Mouse (Mus musculus) gastrocnemius, postnatal 10 days (tissue): Measurements from ENCODE around the gene Tuba1a. TPM values are rescaled to one million over a fixed set of nuclear protein-coding genes. Genes with fewer than 3 reads are reported as not detected.

Source experiments
- DNase-seq: peaks from one replicate; pipeline ENCODE4 v3.0.0; 2021; ENCODE audit warnings: mixed read lengths
- long read RNA-seq, 2 experiments: library from polyadenylated mRNA; stranded (forward); transcript quantifications; one replicate each; pipeline ENCODE4 v2.0.0; 2021
- total RNA-seq, 2 experiments: library from RNA; stranded (reverse); gene quantifications; 2 replicates each; pipeline ENCODE4 v1.2.3; 2021

Tuba1a gene
- total RNA-seq = 100 to 1,000 TPM; 171 to 195 TPM
- long read RNA-seq, experiment 1, transcript Tuba1a-201 (4 exons, 1,803 nt) = major isoform, 536 of 577 reads
- long read RNA-seq, experiment 1, partial matches to known transcripts = 40 of 577 reads
- long read RNA-seq, experiment 1, other reads (novel, unspliced or antisense) = 1 of 577 reads
- long read RNA-seq, experiment 2, transcript Tuba1a-201 (4 exons, 1,803 nt) = major isoform, 484 of 517 reads
- long read RNA-seq, experiment 2, partial matches to known transcripts = 28 of 517 reads
- long read RNA-seq, experiment 2, other reads (novel, unspliced or antisense) = 5 of 517 reads

- DNase-seq = peak; percentile 84
These were observed at the start of gene Tuba1a, which contains the start of gene Gm49450 for GRCm38 (mm10) chr15:98953401-98954356. Gene Tuba1a, minus strand, starts transcription at chr15:98953703. Gene Gm49450, minus strand, starts transcription at chr15:98953551.

- DNase-seq = no peak
These were observed 48.0 kb upstream of the Tuba1a start for GRCm38 (mm10) chr15:99001451-99001931.

GRCm38 (mm10) chr15:99000535-99001283 lies 47.2 kb upstream of the Tuba1a start:
- peak; percentile 58 for DNase-seq

- no peak for DNase-seq
These were observed 45.3 kb upstream of the Tuba1a start for GRCm38 (mm10) chr15:98998775-98999157.

- no peak for DNase-seq
These were observed 44.7 kb upstream of the Tuba1a start for GRCm38 (mm10) chr15:98997938-98998774.

GRCm38 (mm10) chr15:98996840-98997239 lies 43.3 kb upstream of the Tuba1a start:
- no peak for DNase-seq

GRCm38 (mm10) chr15:98994957-98995520 lies 41.5 kb upstream of the Tuba1a start:
- DNase-seq = no peak

GRCm38 (mm10) chr15:98993865-98994264 lies 40.4 kb upstream of the Tuba1a start:
- peak; percentile 91 for DNase-seq

- peak; percentile 97 for DNase-seq
These were observed 39.7 kb upstream of the Tuba1a start for GRCm38 (mm10) chr15:98993093-98993793.

GRCm38 (mm10) chr15:98992086-98992912 lies 38.8 kb upstream of the Tuba1a start:
- DNase-seq = no peak

- no peak for DNase-seq
These were observed 38.1 kb upstream of the Tuba1a start for GRCm38 (mm10) chr15:98991540-98992050.

- no peak for DNase-seq
These were observed 37.4 kb upstream of the Tuba1a start for GRCm38 (mm10) chr15:98990669-98991539.

GRCm38 (mm10) chr15:98989701-98990430 lies 36.4 kb upstream of the Tuba1a start:
- no peak for DNase-seq

- no peak for DNase-seq
These were observed 35.3 kb upstream of the Tuba1a start for GRCm38 (mm10) chr15:98988787-98989186.

GRCm38 (mm10) chr15:98987661-98988181 lies 34.2 kb upstream of the Tuba1a start:
- DNase-seq = no peak

GRCm38 (mm10) chr15:98987077-98987630 lies 33.7 kb upstream of the Tuba1a start:
- DNase-seq = no peak
